Mouse (Mus musculus) C2C12 (cell line): ENCODE data around the gene Shisa9.

Experiments
- CEBPB ChIP-seq: IDR thresholded peaks from one replicate; pipeline ENCODE4 v1.6.1; 2011; ENCODE audit warnings: low read depth, mild to moderate bottlenecking, control low read depth, moderate library complexity
- CTCF ChIP-seq: IDR thresholded peaks from one replicate; pipeline ENCODE4 v1.5.1; 2011; ENCODE audit not compliant: control insufficient read depth, insufficient read depth, insufficient read length
- FOSL1 ChIP-seq: IDR thresholded peaks from one replicate; pipeline ENCODE4 v1.8.0; 2011; ENCODE audit warnings: mild to moderate bottlenecking, low read length; ENCODE audit not compliant: poor library complexity, insufficient read depth, severe bottlenecking
- MAX ChIP-seq: IDR thresholded peaks from one replicate; pipeline ENCODE4 v1.6.1; 2011; ENCODE audit warnings: mild to moderate bottlenecking, control low read depth
- MYOD1 ChIP-seq: IDR thresholded peaks from one replicate; pipeline ENCODE4 v1.6.1; 2011; ENCODE audit warnings: low read depth; ENCODE audit not compliant: control insufficient read depth, insufficient read length
- MYOG ChIP-seq: IDR thresholded peaks from one replicate; pipeline ENCODE4 v1.6.1; 2011; ENCODE audit not compliant: control insufficient read depth, insufficient read length; ENCODE audit errors: extremely low read depth
- USF1 ChIP-seq: IDR thresholded peaks from one replicate; pipeline ENCODE4 v1.6.1; 2011; ENCODE audit warnings: low read depth, mild to moderate bottlenecking, control low read depth, moderate library complexity

GRCm38 (mm10) chr16:12309826-12310225 is 325.9 kb downstream of the Shisa9 start:
- TF ChIP-seq MAX = no peak
- TF ChIP-seq CTCF = no peak
- TF ChIP-seq USF1 = no peak
- TF ChIP-seq MYOD1 = no peak
- TF ChIP-seq CEBPB = no peak
- TF ChIP-seq FOSL1 = no peak
- TF ChIP-seq MYOG = no peak
